Mouse (Mus musculus) cerebellum, adult 2 months (tissue): ENCODE measurements around the gene Ugt1a6b. TPM values are rescaled to one million over a fixed set of nuclear protein-coding genes. Genes with fewer than 3 reads are reported as not detected.
"Not testable (repeated sequence)": the region's sequence is repeated elsewhere in the genome, so short reads cannot be mapped to it uniquely, and the experiment has no call there.

Experiments
- DNase-seq, 2 experiments: peaks; one replicate each; pipeline ENCODE4 v3.0.0; 2021
- H3K27ac ChIP-seq: fragments of 200-500 bp; 2 replicates; pipeline ENCODE4 v1.5.1; 2012; ENCODE audit warnings: low read length, control low read depth, inconsistent platforms; ENCODE audit not compliant: insufficient read depth
- H3K27me3 ChIP-seq: fragments of 200-500 bp; 2 replicates; pipeline ENCODE4 v1.6.1; 2012; ENCODE audit warnings: inconsistent platforms, mild to moderate bottlenecking, low read length, moderate library complexity; ENCODE audit not compliant: control insufficient read depth, insufficient read depth
- H3K4me1 ChIP-seq: fragments of 200-500 bp; 2 replicates; pipeline ENCODE4 v1.6.1; 2011; ENCODE audit warnings: low read length; ENCODE audit not compliant: control insufficient read depth, insufficient read depth
- H3K4me3 ChIP-seq: fragments of 200-500 bp; replicated peaks from 2 replicates; pipeline ENCODE3; 2011; ENCODE audit warnings: mild to moderate bottlenecking, low read depth, low read length, control low read depth; ENCODE audit not compliant: insufficient read depth
- CTCF ChIP-seq: fragments of 200-500 bp; IDR thresholded peaks from 2 replicates; pipeline ENCODE4 v1.5.1; 2011; ENCODE audit warnings: low read depth, mild to moderate bottlenecking, control low read depth, low read length, moderate library complexity, borderline replicate concordance; ENCODE audit not compliant: insufficient read depth
- POLR2A ChIP-seq: fragments of 200-500 bp; IDR thresholded peaks from 2 replicates; pipeline ENCODE4 v1.6.1; 2011; ENCODE audit warnings: low read length, control low read depth, borderline replicate concordance; ENCODE audit not compliant: insufficient read depth
- WGBS: fragments of 180-500 bp; shearing (Covaris S2); methylation state at CpG from one replicate; pipeline ENCODE4 v1.1.7; 2018; 5-methylcytosine and 5-hydroxymethylcytosine counted together
- polyA plus RNA-seq: library from polyadenylated mRNA; depleted of rRNA; stranded (reverse); fragments of >200 nt; gene quantifications from 2 replicates; pipeline ENCODE4 v1.2.3, GENCODE M21; 2012

The Ugt1a6b gene
- polyA plus RNA-seq, 1 experiment = not detected

DNA sequence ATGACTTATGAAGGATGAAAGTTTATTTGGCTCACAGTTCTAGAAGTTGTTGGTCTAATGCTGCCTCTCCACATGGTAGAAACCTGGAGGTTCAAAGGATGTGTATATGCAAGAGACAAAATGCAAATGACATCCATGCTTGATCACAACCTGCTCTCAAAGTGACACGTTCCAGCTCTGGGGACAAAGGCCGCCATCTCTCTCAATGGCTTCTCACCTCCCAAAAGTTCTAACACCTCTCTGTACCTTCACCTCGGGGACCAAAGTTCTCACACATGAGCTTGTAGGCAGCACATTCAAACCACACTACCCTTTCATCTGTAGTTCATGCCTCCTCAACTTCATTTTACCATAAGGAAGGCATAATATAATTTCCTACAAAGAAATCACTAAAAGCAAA lies 114.5 kb downstream of the Ugt1a6b start:
- Histone ChIP-seq H3K27ac (no peak overlapping the region), H3K4me3 (no peak overlapping the region), H3K27me3 (no peaks in the 10 kb centered on the region), H3K4me1 (no peaks in the 10 kb centered on the region)
- TF ChIP-seq CTCF = no peak
- TF ChIP-seq POLR2A = no peak
- WGBS = 34% methylated on average over 3 of the region's 3 CpGs
- no peak for DNase-seq

DNA sequence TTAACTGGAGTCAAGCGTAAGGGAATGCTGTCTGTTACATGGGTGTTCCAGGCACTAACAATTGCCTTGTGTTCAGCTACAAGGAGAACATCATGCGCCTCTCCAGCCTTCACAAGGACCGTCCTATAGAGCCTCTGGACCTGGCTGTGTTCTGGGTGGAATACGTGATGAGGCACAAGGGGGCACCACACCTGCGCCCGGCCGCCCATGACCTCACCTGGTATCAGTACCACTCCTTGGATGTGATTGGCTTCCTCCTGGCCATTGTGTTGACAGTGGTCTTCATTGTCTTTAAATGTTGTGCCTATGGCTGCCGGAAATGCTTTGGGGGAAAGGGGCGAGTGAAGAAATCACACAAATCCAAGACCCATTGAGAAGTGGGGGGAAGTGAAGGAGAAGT lies 115.0 kb downstream of the Ugt1a6b start:
- DNase-seq = no peak
- Histone ChIP-seq H3K4me3 (no peak overlapping the region), H3K27me3 (no peaks in the 10 kb centered on the region), H3K4me1 (no peaks in the 10 kb centered on the region), H3K27ac (no peak overlapping the region)
- 75% methylated on average over 9 of the region's 9 CpGs for WGBS
- TF ChIP-seq POLR2A (no peak), CTCF (no peak)

DNA sequence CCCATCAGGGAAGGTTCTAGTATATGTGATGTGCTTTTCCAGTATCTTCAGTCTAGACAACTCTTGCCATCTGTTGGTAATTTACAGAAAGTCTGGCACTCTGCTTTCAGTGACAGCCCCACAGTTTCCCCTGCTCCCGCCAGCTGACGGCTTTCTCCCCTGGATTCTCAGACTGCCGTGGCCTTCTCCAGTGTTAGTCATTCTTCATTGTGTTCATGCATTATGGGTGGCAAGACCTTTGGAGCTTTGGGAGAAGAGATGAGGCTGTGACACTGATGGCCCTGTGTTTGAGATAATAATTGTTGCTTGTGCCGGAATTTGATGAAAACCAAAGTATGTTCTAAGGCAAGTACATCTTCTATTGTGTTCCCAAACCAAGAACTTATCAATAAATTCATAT lies 115.5 kb downstream of the Ugt1a6b start:
- WGBS = 43% methylated on average over 4 of the region's 4 CpGs

DNA sequence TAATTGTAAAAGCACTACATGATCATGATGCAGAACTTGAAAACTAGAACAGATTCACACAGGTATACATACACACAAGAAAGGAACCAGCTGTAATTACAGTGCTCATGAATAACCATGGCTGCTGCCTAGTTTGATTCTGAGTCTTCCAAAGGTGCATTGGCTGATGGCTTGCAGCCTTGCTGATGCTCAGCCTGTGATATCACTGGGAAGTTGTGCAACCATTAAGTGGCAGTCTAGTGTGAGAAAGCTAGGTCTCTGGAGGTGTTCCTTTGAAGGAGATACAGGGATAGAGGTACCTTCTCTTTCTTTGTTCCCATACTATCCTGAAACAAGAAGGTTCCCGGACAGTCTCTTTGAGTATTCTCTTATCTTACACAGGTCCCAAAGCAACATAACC lies 116.0 kb downstream of the Ugt1a6b start:
- Histone ChIP-seq H3K4me3 (no peak overlapping the region), H3K27me3 (no peaks in the 10 kb centered on the region), H3K4me1 (no peaks in the 10 kb centered on the region), H3K27ac (no peak overlapping the region)
- no peak for TF ChIP-seq CTCF
- TF ChIP-seq POLR2A = no peak
- DNase-seq = no peak
- WGBS = 26% methylated on average over 1 of the region's 1 CpGs

More for the DNA sequence above, 115.5 kb downstream of the Ugt1a6b start:
- H3K4me3 ChIP-seq = no peak overlapping the region
- TF ChIP-seq CTCF (no peak), POLR2A (no peak)
- H3K4me1 ChIP-seq = no peaks in the 10 kb centered on the region
- DNase-seq = no peak
- no peaks in the 10 kb centered on the region for H3K27me3 ChIP-seq
- H3K27ac ChIP-seq = no peak overlapping the region

DNA sequence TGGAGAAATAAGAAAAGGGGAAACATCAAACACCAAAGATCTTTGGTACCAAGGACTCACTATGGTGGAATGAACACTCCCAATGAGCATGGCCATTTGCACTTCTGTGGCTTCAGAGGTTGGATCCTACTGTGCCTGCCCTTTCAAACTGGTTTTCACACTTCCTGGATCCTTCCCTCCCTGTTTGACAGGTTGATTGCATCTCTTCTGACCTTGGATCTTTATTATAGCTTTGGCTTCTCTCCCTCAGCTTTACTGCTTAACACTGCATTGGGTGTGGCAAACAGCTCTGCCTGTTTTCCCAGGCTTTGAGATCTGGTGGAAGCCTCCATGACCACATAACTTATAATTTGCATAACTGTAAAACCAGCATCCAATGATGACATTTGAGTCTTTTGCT lies 117.3 kb downstream of the Ugt1a6b start:
- no peak for DNase-seq

DNA sequence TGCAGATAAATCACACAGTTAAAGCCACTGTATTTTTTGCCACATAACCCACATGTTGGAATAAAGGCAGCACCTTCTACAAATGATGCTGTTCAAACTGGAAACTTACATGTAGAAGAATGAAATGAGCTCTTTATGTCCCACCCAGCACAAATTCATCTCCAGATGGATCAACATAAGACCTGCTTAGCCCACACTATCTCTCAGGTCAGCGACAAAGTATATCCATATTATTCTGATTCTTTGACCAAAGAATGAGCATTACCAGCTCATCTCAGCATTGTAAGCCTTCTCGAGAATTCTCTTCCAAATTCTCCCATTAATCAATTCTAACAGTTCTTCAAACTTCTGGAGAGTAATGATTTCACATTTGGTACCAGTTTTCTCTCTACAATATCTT lies 119.2 kb downstream of the Ugt1a6b start:
- Histone ChIP-seq H3K27me3 (no peaks in the 10 kb centered on the region), H3K4me1 (no peaks in the 10 kb centered on the region), H3K27ac (no peak overlapping the region), H3K4me3 (no peak overlapping the region)
- TF ChIP-seq CTCF = no peak
- TF ChIP-seq POLR2A = no peak
- 41% methylated on average over 2 of the region's 2 CpGs for WGBS
- no peak for DNase-seq

More for the DNA sequence above, 117.3 kb downstream of the Ugt1a6b start:
- no peak overlapping the region for H3K4me3 ChIP-seq
- H3K4me1 ChIP-seq = no peaks in the 10 kb centered on the region
- H3K27me3 ChIP-seq = no peaks in the 10 kb centered on the region
- TF ChIP-seq CTCF = no peak
- no peak for TF ChIP-seq POLR2A
- H3K27ac ChIP-seq = no peak overlapping the region

DNA sequence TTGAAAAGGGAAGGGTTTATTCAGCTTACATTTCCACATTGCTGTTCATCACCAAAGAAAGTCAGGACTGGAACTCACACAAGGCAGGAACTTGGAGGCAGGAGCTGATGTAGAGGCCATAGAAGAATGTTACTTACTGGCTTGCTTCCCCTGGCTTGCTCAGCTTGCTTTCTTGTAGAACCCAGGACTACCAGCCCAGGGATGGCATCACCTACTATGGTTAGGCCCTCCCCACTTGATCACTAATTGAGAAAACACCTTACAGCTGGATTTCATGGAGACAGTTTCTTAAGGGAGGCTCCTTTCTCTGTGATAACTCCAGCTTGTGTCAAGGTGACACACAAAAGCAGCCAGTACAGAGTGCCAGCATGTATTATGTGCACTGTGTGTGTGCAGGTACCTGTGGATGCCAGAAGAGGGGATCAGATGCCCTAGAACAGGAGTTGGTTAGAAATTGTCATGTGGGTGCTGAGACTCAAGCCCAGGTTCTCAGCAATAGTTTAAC lies 120.0 kb downstream of the Ugt1a6b start:
- not testable (repeated sequence) for DNase-seq, H3K27me3 ChIP-seq, H3K4me1 ChIP-seq, H3K27ac ChIP-seq, H3K4me3 ChIP-seq

DNA sequence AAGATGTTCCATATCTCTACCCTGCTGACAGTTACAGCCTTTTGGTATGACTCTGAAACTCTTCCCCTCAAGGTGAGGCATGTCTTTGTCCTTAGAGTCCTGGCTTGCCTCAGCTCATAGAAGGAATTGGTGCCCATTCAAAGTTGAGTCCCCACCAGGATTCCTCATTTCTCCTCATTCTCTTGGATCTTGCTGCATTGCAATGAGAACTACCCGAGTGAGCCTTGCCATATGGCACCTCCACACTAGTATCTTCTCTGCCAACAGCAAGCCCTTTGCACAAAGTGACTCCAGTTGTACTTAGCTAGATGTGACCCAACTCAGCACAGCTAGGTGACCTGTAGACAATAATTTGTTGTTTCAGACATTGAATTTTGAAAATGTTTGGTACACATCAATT lies 120.5 kb downstream of the Ugt1a6b start:
- no peak overlapping the region for H3K4me3 ChIP-seq
- TF ChIP-seq CTCF = no peak
- TF ChIP-seq POLR2A = no peak
- no peaks in the 10 kb centered on the region for H3K4me1 ChIP-seq
- WGBS = 25% methylated on average over 1 of the region's 1 CpGs
- H3K27me3 ChIP-seq = no peaks in the 10 kb centered on the region
- no peak for DNase-seq
- no peak overlapping the region for H3K27ac ChIP-seq

DNA sequence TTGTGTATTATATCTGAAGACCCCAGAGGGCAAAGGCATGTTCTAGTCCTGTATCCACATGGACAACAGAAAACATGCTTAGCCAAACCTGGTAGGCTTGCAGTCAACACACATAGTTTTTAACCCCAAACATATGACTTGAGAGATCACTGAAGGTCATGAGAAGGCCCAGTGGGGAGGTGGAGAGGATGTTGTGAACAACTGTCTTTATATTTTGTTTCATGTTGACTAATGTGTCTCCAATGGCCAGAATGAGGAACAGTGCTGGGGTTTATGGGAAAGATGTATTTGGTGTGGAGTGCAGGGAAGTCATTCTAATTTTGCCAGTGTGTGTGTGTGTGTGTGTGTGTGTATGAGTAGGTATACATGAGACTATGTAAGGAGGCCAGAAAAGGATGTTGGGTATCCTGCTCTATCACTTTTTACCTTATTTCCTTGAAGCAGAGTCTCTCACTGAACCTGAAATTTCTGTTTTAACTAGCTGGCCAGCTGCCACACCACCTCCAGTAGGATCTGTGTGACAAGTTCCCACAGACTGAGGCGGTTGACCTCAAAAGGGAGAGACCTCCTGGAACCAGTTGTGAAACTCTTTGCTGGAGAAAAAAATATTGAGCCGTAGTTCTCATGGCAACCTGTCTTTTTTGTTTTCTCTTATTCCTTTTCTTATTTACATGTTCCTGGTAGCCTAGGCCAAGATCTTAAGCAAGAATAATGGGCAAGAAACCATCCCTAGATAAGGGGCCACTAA lies 121.2 kb downstream of the Ugt1a6b start:
- Histone ChIP-seq H3K27me3 (no peaks in the 10 kb centered on the region), H3K4me1 (no peaks in the 10 kb centered on the region), H3K27ac (no peak overlapping the region), H3K4me3 (no peak overlapping the region)
- TF ChIP-seq CTCF (no peak), POLR2A (no peak)
- WGBS = 61% methylated on average over 2 of the region's 2 CpGs
- DNase-seq = no peak

DNA sequence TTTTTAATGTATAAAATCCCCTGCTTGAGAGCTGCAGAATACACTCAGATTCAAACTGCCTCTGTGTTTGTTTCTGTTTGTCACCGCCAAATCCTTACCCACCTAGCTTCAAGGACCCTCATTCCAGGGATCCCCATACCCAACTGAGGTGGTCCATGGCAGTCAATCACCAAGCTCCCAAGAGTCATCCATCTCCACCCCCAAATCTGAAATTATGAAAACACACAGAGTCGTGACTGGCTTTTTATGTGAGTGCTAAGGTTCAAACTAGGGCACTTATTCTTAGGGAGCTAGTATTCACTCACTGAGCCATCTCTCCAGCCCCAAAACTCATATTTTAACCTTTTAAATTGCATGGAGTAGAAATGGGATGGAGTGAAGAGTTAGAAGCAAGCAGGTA lies 122.2 kb downstream of the Ugt1a6b start:
- not testable (repeated sequence) for H3K4me3 ChIP-seq, H3K4me1 ChIP-seq, H3K27me3 ChIP-seq, DNase-seq, H3K27ac ChIP-seq
- WGBS = 34% methylated on average over 2 of the region's 2 CpGs
